Mouse (Mus musculus) hindbrain, embryonic 10.5 days (tissue): ENCODE measurements around the gene Ift52. TPM values are rescaled to one million over a fixed set of nuclear protein-coding genes. Genes with fewer than 3 reads are reported as not detected.

ENCODE experiments used
- DNase-seq: peaks from one replicate; pipeline ENCODE4 v3.0.0-alpha.2; 2017; ENCODE audit warnings: low spot score
- H3K27ac ChIP-seq: fragments of 300-500 bp; sonication (generic); 2 replicates; pipeline ENCODE4 v1.5.1; 2016; ENCODE audit warnings: mild to moderate bottlenecking, moderate library complexity
- H3K27me3 ChIP-seq: fragments of 300-500 bp; sonication (generic); 2 replicates; pipeline ENCODE4 v1.6.1; 2016; ENCODE audit warnings: mild to moderate bottlenecking; ENCODE audit not compliant: poor library complexity, insufficient read depth, severe bottlenecking
- H3K36me3 ChIP-seq: fragments of 300-500 bp; sonication (generic); 2 replicates; pipeline ENCODE4 v1.6.1; 2016; ENCODE audit warnings: mild to moderate bottlenecking, moderate library complexity
- H3K4me1 ChIP-seq: fragments of 300-500 bp; sonication (generic); replicated peaks from 2 replicates; pipeline ENCODE4 v1.6.1; 2016; ENCODE audit warnings: mild to moderate bottlenecking
- H3K4me3 ChIP-seq: fragments of 300-500 bp; sonication (generic); 2 replicates; pipeline ENCODE4 v1.5.1; 2016; ENCODE audit warnings: mild to moderate bottlenecking, moderate library complexity
- H3K9me3 ChIP-seq: fragments of 300-500 bp; sonication (generic); 2 replicates; pipeline ENCODE4 v1.6.1; 2016; ENCODE audit warnings: mild to moderate bottlenecking, moderate library complexity
- WGBS: fragments of 180-500 bp; shearing (Covaris S2); methylation state at CpG from one replicate; pipeline ENCODE4 v1.1.7; 2016; 5-methylcytosine and 5-hydroxymethylcytosine counted together
- polyA plus RNA-seq: library from polyadenylated mRNA; unstranded; fragments of >200 nt; fragmentation: Nextera tagmentation; extraction: Ambion mirVana; gene quantifications from 2 replicates; pipeline ENCODE4 v1.2.1, GENCODE M21; 2016

Gene Ift52
- polyA plus RNA-seq, 1 experiment from 2014 or later, result 55.1 TPM

DNA sequence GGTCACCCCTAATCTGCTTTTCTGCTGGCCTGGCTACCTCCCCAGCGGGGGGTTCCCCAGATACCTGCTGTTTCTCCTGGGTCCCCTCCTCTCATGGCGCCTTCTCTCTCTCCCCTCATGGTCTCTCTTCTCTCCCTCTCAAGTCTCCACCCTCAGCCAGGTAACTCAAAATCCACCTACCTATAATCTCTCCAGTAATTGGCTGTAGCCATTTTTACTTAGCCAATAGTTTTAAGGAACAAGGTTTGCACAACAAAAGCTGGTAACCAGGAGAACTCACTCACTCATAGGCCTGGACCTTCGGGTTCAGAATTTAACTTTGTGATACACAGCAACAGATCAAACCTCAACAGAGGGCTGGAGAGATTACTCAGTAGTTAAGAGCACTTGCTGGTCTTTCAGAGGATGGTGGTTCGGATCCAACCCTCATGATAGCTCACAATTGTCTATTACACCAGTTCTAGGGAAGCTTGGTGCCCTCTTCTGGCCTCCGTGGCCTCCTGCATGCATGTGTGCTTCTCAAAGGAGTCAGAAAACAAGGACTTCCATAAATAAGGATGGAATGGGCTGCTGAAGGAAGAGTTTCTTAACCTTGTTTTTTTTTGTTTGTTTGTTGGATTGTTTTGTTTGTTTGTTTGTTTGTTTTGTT lies 72.4 kb downstream of the Ift52 start:
- peaks cover 7% of the 10 kb centered on the region for H3K36me3 ChIP-seq
- 77% methylated on average over 5 of the region's 5 CpGs for WGBS
- H3K4me3 ChIP-seq, result no peak overlapping the region
- H3K27ac ChIP-seq, result no peak overlapping the region
- H3K4me1 ChIP-seq, result no peaks in the 10 kb centered on the region
- H3K27me3 ChIP-seq, result no peaks in the 10 kb centered on the region
- no peak for DNase-seq
- no peaks in the 10 kb centered on the region for H3K9me3 ChIP-seq

GRCm38 (mm10) chr2:163094909-163095308 lies 77.8 kb downstream of the Ift52 start:
- Histone ChIP-seq H3K36me3 (no peaks in the 10 kb centered on the region), H3K27ac (no peak overlapping the region), H3K4me3 (no peak overlapping the region), H3K9me3 (no peaks in the 10 kb centered on the region), H3K27me3 (peaks cover 10% of the 10 kb centered on the region; the same call in 1 of the 2 replicates), H3K4me1 (peaks cover 14% of the 10 kb centered on the region; the same call in 1 of the 2 replicates)
- 90% methylated on average over 10 of the region's 10 CpGs for WGBS
- no peak for DNase-seq

Other genes with a start within 250 kb of the Ift52 start
- gene Srsf6, start 85.8 kb upstream of the Ift52 start, polyA plus RNA-seq, result 257 and 263 TPM in 2 replicates
- gene L3mbtl1, start 73.9 kb upstream of the Ift52 start, polyA plus RNA-seq, result 0.16 and 0.30 TPM in 2 replicates
- gene Sgk2, start 30.0 kb upstream of the Ift52 start, polyA plus RNA-seq, result not detected in 2 replicates
- gene Mybl2, start 37.3 kb downstream of the Ift52 start, polyA plus RNA-seq, result 44.5 and 51.0 TPM in 2 replicates
- gene Gtsf1l, start 70.5 kb downstream of the Ift52 start, polyA plus RNA-seq, result not detected in 2 replicates
- gene Tox2, start 185.8 kb downstream of the Ift52 start, polyA plus RNA-seq, result 29.6 and 29.8 TPM in 2 replicates